Mouse (Mus musculus) B cell, adult 62 days (primary cell): ENCODE measurements around the gene Fshr. TPM values are rescaled to one million over a fixed set of nuclear protein-coding genes. Genes with fewer than 3 reads are reported as not detected.

ENCODE experiments used
- total RNA-seq: library from RNA; stranded (reverse); gene quantifications from 4 replicates; pipeline ENCODE4 v1.2.4, GENCODE M21; 2023

Gene Fshr
- not detected in 4 replicates for total RNA-seq

DNA sequence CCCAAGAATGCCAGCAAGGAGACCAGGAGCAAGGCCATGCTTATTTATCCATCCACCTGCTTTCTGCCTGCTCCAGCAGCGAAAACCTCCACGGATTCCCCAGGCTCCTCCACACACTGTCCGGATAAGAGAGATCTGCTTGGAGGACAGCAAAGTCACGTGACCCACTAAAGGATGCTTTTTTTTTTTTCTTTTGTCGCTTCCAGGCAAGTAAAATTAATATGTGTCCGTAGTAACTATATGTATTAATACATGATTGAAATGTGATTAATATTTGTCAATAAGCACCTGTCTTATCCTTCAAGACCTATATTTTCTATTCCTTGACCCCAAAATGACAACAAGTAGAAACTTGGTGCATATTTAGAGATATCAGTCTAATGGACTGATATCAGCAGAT, at the start of gene Fshr:
TSS of gene Fshr (minus strand) at position 101 of the 400 bp plus-strand sequence.

